Mouse (Mus musculus): ENCODE data around the gene Ptov1. TPM values are rescaled to one million over a fixed set of nuclear protein-coding genes. Genes with fewer than 3 reads are reported as not detected.

Ptov1 gene
- polyA plus RNA-seq, 1 experiment from 2014 or later = 310 TPM

- peak overlapping the region; percentile 86 to 94 for H3K4me3 ChIP-seq (ENCODE audit: control insufficient read depth in 1 of 2, insufficient read depth in 1 of 2, low read depth in 1 of 2, low read length in 2 of 2)
- peaks cover 16 to 35% of the 10 kb centered on the region in 2 experiments for H3K4me1 ChIP-seq (ENCODE audit: control insufficient read depth in 2 of 2, insufficient read depth in 2 of 2, low read length in 2 of 2)
- no peaks in the 10 kb centered on the region for H3K27me3 ChIP-seq (ENCODE audit: control insufficient read depth, insufficient read depth, low read length)
- peak overlapping the region; percentile 92 for H3K9ac ChIP-seq (ENCODE audit: low read length)
- peak overlapping the region in 1 of 2 experiments; percentile 92; a peak in 1 of 4 replicates for H3K27ac ChIP-seq (replicated peaks in 1 of 2; ENCODE audit: control insufficient read depth in 1 of 2, insufficient read depth in 1 of 2, low read depth in 2 of 2, low read length in 2 of 2)
- H3K9me3 ChIP-seq (ENCODE audit: control insufficient read depth, low read length) = no peaks in the 10 kb centered on the region
- H3K36me3 ChIP-seq (ENCODE audit: control insufficient read depth, insufficient read depth, low read length) = peaks cover 37% of the 10 kb centered on the region
- WGBS = 25% methylated on average over 8 of the region's 8 CpGs
- H3K4me2 ChIP-seq (ENCODE audit: low read length) = peak overlapping the region; percentile 95
- ATAC-seq (ENCODE audit: insufficient number of reproducible peaks, insufficient read depth, low FRiP score, low read depth) = no peak
Observed at GRCm38 (mm10) chr7:44857905-44858304, 11.7 kb downstream of the Ptov1 start.

GRCm38 (mm10) chr7:44857042-44857552 is 12.5 kb downstream of the Ptov1 start, which contains the start of gene Pnkp:
Pnkp (plus strand) TSS chr7:44857139.
- peak within 1 kb of the TSS; percentile 86 to 94 for H3K4me3 ChIP-seq (ENCODE audit: control insufficient read depth in 1 of 2, insufficient read depth in 1 of 2, low read depth in 1 of 2, low read length in 2 of 2)
- under 1% methylated on average over 32 of the region's 32 CpGs for WGBS
- H3K4me1 ChIP-seq (ENCODE audit: control insufficient read depth in 2 of 2, insufficient read depth in 2 of 2, low read length in 2 of 2) = peaks cover 16 to 36% of the 10 kb centered on the region in 2 experiments
- no peaks in the 10 kb centered on the region for H3K9me3 ChIP-seq (ENCODE audit: control insufficient read depth, low read length)
- H3K36me3 ChIP-seq (ENCODE audit: control insufficient read depth, insufficient read depth, low read length) = peaks cover 35% of the 10 kb centered on the region
- peak within 1 kb of the TSS; percentile 95 for H3K4me2 ChIP-seq (ENCODE audit: low read length)
- H3K27me3 ChIP-seq (ENCODE audit: control insufficient read depth, insufficient read depth, low read length) = no peaks in the 10 kb centered on the region
- peak within 1 kb of the TSS; percentile 92 to 95 for H3K27ac ChIP-seq (replicated peaks in 1 of 2; ENCODE audit: control insufficient read depth in 1 of 2, insufficient read depth in 1 of 2, low read depth in 2 of 2, low read length in 2 of 2)
- 0 out of 2 replicates have a peak, but pooled peaks have one; percentile 23 for ATAC-seq (ENCODE audit: insufficient number of reproducible peaks, insufficient read depth, low FRiP score, low read depth)
- H3K9ac ChIP-seq (ENCODE audit: low read length) = peak within 1 kb of the TSS; percentile 92

GRCm38 (mm10) chr7:44856265-44856916 is 13.2 kb downstream of the Ptov1 start:
- ATAC-seq (ENCODE audit: insufficient number of reproducible peaks, insufficient read depth, low FRiP score, low read depth) = no peak
- peak overlapping the region; percentile 95 for H3K4me2 ChIP-seq (ENCODE audit: low read length)
- H3K27me3 ChIP-seq (ENCODE audit: control insufficient read depth, insufficient read depth, low read length) = no peaks in the 10 kb centered on the region
- H3K9ac ChIP-seq (ENCODE audit: low read length) = peak overlapping the region; percentile 92
- H3K36me3 ChIP-seq (ENCODE audit: control insufficient read depth, insufficient read depth, low read length) = peaks cover 33% of the 10 kb centered on the region
- H3K4me3 ChIP-seq (ENCODE audit: control insufficient read depth in 1 of 2, insufficient read depth in 1 of 2, low read depth in 1 of 2, low read length in 2 of 2) = peak overlapping the region in 1 of 2 experiments; percentile 86; a peak in 3 of 4 replicates
- peaks cover 16 to 38% of the 10 kb centered on the region in 2 experiments for H3K4me1 ChIP-seq (ENCODE audit: control insufficient read depth in 2 of 2, insufficient read depth in 2 of 2, low read length in 2 of 2)
- H3K27ac ChIP-seq (replicated peaks in 1 of 2; ENCODE audit: control insufficient read depth in 1 of 2, insufficient read depth in 1 of 2, low read depth in 2 of 2, low read length in 2 of 2) = peak overlapping the region; percentile 92 to 95
- no peaks in the 10 kb centered on the region for H3K9me3 ChIP-seq (ENCODE audit: control insufficient read depth, low read length)
- WGBS = 57% methylated on average over 9 of the region's 9 CpGs

GRCm38 (mm10) chr7:44855036-44855435 is 14.6 kb downstream of the Ptov1 start:
- Histone ChIP-seq H3K9ac (ENCODE audit: low read length) (peak overlapping the region; percentile 73), H3K4me2 (ENCODE audit: low read length) (peak overlapping the region; percentile 81), H3K27ac (replicated peaks in 1 of 2; ENCODE audit: control insufficient read depth in 1 of 2, insufficient read depth in 1 of 2, low read depth in 2 of 2, low read length in 2 of 2) (peak overlapping the region; percentile 93 to 96), H3K4me3 (ENCODE audit: control insufficient read depth in 1 of 2, insufficient read depth in 1 of 2, low read depth in 1 of 2, low read length in 2 of 2) (peak overlapping the region; percentile 46 to 59), H3K4me1 (ENCODE audit: control insufficient read depth in 2 of 2, insufficient read depth in 2 of 2, low read length in 2 of 2) (peaks cover 23 to 48% of the 10 kb centered on the region in 2 experiments), H3K36me3 (ENCODE audit: control insufficient read depth, insufficient read depth, low read length) (peaks cover 34% of the 10 kb centered on the region), H3K27me3 (ENCODE audit: control insufficient read depth, insufficient read depth, low read length) (no peaks in the 10 kb centered on the region), H3K9me3 (ENCODE audit: control insufficient read depth, low read length) (no peaks in the 10 kb centered on the region)
- WGBS = 35% methylated on average over 10 of the region's 10 CpGs
- ATAC-seq (ENCODE audit: insufficient number of reproducible peaks, insufficient read depth, low FRiP score, low read depth) = no peak

GRCm38 (mm10) chr7:44854356-44855031 is 15.1 kb downstream of the Ptov1 start:
- Histone ChIP-seq H3K36me3 (ENCODE audit: control insufficient read depth, insufficient read depth, low read length) (peaks cover 31% of the 10 kb centered on the region), H3K9ac (ENCODE audit: low read length) (peak overlapping the region; percentile 73), H3K4me2 (ENCODE audit: low read length) (peak overlapping the region; percentile 81), H3K9me3 (ENCODE audit: control insufficient read depth, low read length) (no peaks in the 10 kb centered on the region), H3K27ac (replicated peaks in 1 of 2; ENCODE audit: control insufficient read depth in 1 of 2, insufficient read depth in 1 of 2, low read depth in 2 of 2, low read length in 2 of 2) (peak overlapping the region; percentile 93 to 96), H3K27me3 (ENCODE audit: control insufficient read depth, insufficient read depth, low read length) (no peaks in the 10 kb centered on the region), H3K4me3 (ENCODE audit: control insufficient read depth in 1 of 2, insufficient read depth in 1 of 2, low read depth in 1 of 2, low read length in 2 of 2) (peak overlapping the region; percentile 46 to 59), H3K4me1 (ENCODE audit: control insufficient read depth in 2 of 2, insufficient read depth in 2 of 2, low read length in 2 of 2) (peaks cover 23 to 48% of the 10 kb centered on the region in 2 experiments)
- 1% methylated on average over 45 of the region's 45 CpGs for WGBS
- peak; percentile 34 for ATAC-seq (ENCODE audit: insufficient number of reproducible peaks, insufficient read depth, low FRiP score, low read depth)

- Histone ChIP-seq H3K4me1 (ENCODE audit: control insufficient read depth in 2 of 2, insufficient read depth in 2 of 2, low read length in 2 of 2) (peaks cover 23 to 48% of the 10 kb centered on the region in 2 experiments), H3K27me3 (ENCODE audit: control insufficient read depth, insufficient read depth, low read length) (no peaks in the 10 kb centered on the region), H3K36me3 (ENCODE audit: control insufficient read depth, insufficient read depth, low read length) (peaks cover 26% of the 10 kb centered on the region), H3K4me2 (ENCODE audit: low read length) (peak overlapping the region; percentile 81), H3K27ac (replicated peaks in 1 of 2; ENCODE audit: control insufficient read depth in 1 of 2, insufficient read depth in 1 of 2, low read depth in 2 of 2, low read length in 2 of 2) (peak overlapping the region; percentile 93 to 96), H3K9me3 (ENCODE audit: control insufficient read depth, low read length) (no peaks in the 10 kb centered on the region), H3K9ac (ENCODE audit: low read length) (peak overlapping the region; percentile 73), H3K4me3 (ENCODE audit: control insufficient read depth in 1 of 2, insufficient read depth in 1 of 2, low read depth in 1 of 2, low read length in 2 of 2) (peak overlapping the region; percentile 46 to 59)
- ATAC-seq (ENCODE audit: insufficient number of reproducible peaks, insufficient read depth, low FRiP score, low read depth) = no peak
- 26% methylated on average over 25 of the region's 26 CpGs for WGBS
Observed at GRCm38 (mm10) chr7:44853596-44854355, 15.8 kb downstream of the Ptov1 start.

GRCm38 (mm10) chr7:44853065-44853464 is 16.5 kb downstream of the Ptov1 start:
- peaks cover 26 to 43% of the 10 kb centered on the region in 2 experiments for H3K4me1 ChIP-seq (ENCODE audit: control insufficient read depth in 2 of 2, insufficient read depth in 2 of 2, low read length in 2 of 2)
- peak overlapping the region; percentile 81 for H3K4me2 ChIP-seq (ENCODE audit: low read length)
- 0 out of 2 replicates have a peak overlapping the region, but pooled peaks have one; percentile 73 for H3K9ac ChIP-seq (ENCODE audit: low read length)
- H3K27ac ChIP-seq (replicated peaks in 1 of 2; ENCODE audit: control insufficient read depth in 1 of 2, insufficient read depth in 1 of 2, low read depth in 2 of 2, low read length in 2 of 2) = no peak overlapping the region
- 89% methylated on average over 2 of the region's 2 CpGs for WGBS
- H3K36me3 ChIP-seq (ENCODE audit: control insufficient read depth, insufficient read depth, low read length) = peaks cover 22% of the 10 kb centered on the region
- ATAC-seq (ENCODE audit: insufficient number of reproducible peaks, insufficient read depth, low FRiP score, low read depth) = no peak
- no peak overlapping the region for H3K4me3 ChIP-seq (ENCODE audit: control insufficient read depth in 1 of 2, insufficient read depth in 1 of 2, low read depth in 1 of 2, low read length in 2 of 2)
- no peaks in the 10 kb centered on the region for H3K27me3 ChIP-seq (ENCODE audit: control insufficient read depth, insufficient read depth, low read length)
- H3K9me3 ChIP-seq (ENCODE audit: control insufficient read depth, low read length) = no peaks in the 10 kb centered on the region

Measured in heart, embryonic 14.5 days (tissue).